Mouse (Mus musculus) hindbrain, embryonic 11.5 days (tissue): ENCODE measurements around the gene Mrpl50. TPM values are rescaled to one million over a fixed set of nuclear protein-coding genes. Genes with fewer than 3 reads are reported as not detected.
"Not testable (repeated sequence)": the region's sequence is repeated elsewhere in the genome, so short reads cannot be mapped to it uniquely, and the experiment has no call there.

ENCODE experiments used
- ATAC-seq: fragments of 200-750 bp; cut with Nextera tagmentation; 2 replicates; pipeline ENCODE4 v1.8.0; 2017; ENCODE audit warnings: mild to moderate bottlenecking, moderate TSS enrichment, moderate library complexity; ENCODE audit not compliant: low FRiP score
- DNase-seq: peaks from one replicate; pipeline ENCODE4 v3.0.0-alpha.2; 2015; ENCODE audit warnings: low spot score
- H3K27ac ChIP-seq: fragments of 300-500 bp; sonication (generic); 2 replicates; pipeline ENCODE4 v1.5.1; 2014; ENCODE audit warnings: mild to moderate bottlenecking, low read depth, low read length
- H3K27me3 ChIP-seq: fragments of 300-500 bp; sonication (generic); 2 replicates; pipeline ENCODE4 v1.6.1; 2014; ENCODE audit warnings: mild to moderate bottlenecking, low read length, moderate library complexity, mixed read lengths; ENCODE audit not compliant: control insufficient read depth, insufficient read depth
- H3K36me3 ChIP-seq: fragments of 300-500 bp; sonication (generic); 2 replicates; pipeline ENCODE4 v1.6.1; 2014; ENCODE audit warnings: mild to moderate bottlenecking, low read length, moderate library complexity, mixed read lengths; ENCODE audit not compliant: control insufficient read depth, insufficient read depth
- H3K4me1 ChIP-seq: fragments of 300-500 bp; sonication (generic); replicated peaks from 2 replicates; pipeline ENCODE4 v1.6.1; 2014; ENCODE audit warnings: low read length, mixed read lengths; ENCODE audit not compliant: control insufficient read depth, insufficient read depth
- H3K4me2 ChIP-seq: fragments of 300-500 bp; sonication (generic); replicated peaks from 2 replicates; pipeline ENCODE4 v1.6.1; 2014; ENCODE audit warnings: mild to moderate bottlenecking, low read depth, low read length
- H3K4me3 ChIP-seq: fragments of 300-500 bp; sonication (generic); 2 replicates; pipeline ENCODE4 v1.5.1; 2014; ENCODE audit warnings: low read depth, low read length
- H3K9ac ChIP-seq: fragments of 300-500 bp; sonication (generic); 2 replicates; pipeline ENCODE4 v1.6.1; 2014; ENCODE audit warnings: low read depth, low read length
- H3K9me3 ChIP-seq: fragments of 300-500 bp; sonication (generic); 2 replicates; pipeline ENCODE4 v1.6.1; 2016; ENCODE audit warnings: low read length; ENCODE audit not compliant: control insufficient read depth
- WGBS: fragments of 180-500 bp; shearing (Covaris S2); extraction: QIAGEN DNeasy Blood & Tissue Kit; methylation state at CpG from one replicate; pipeline ENCODE4 v1.1.7; 2014; 5-methylcytosine and 5-hydroxymethylcytosine counted together
- polyA plus RNA-seq: library from polyadenylated mRNA; unstranded; fragments of >200 nt; fragmentation: Nextera tagmentation; extraction: Ambion mirVana; gene quantifications from 2 replicates; pipeline ENCODE4 v1.2.1, GENCODE M21; 2014

Gene Mrpl50
- polyA plus RNA-seq, 1 experiment from 2014 or later: 93.1 TPM

DNA sequence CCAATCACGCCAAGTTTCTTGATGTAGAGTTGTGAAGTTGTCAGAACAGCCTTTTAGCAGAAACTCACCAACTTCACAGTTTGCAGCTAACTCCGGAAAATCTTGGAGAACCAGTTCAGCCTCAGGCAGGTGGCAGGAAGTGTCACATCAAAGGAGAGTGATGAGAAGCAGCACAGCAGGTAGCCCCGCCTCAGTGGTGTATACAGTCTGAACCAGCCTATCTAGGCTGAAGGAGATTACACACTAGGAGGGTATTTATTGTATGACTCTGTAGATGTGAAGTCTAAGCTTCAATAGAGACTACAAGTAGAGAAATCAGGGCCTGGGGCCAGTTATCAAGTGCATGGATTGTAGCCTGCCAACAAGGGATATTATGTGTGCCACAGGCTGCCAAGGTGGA, 40.0 kb downstream of the Mrpl50 start:
- Histone ChIP-seq H3K27me3 (no peaks in the 10 kb centered on the region), H3K4me1 (no peaks in the 10 kb centered on the region), H3K36me3 (no peaks in the 10 kb centered on the region), H3K9me3 (no peaks in the 10 kb centered on the region), H3K27ac (no peak overlapping the region), H3K9ac (no peak overlapping the region), H3K4me2 (no peak overlapping the region), H3K4me3 (no peak overlapping the region)
- WGBS: 49% methylated on average over 3 of the region's 3 CpGs
- no peak for ATAC-seq
- DNase-seq: peak; percentile 1

DNA sequence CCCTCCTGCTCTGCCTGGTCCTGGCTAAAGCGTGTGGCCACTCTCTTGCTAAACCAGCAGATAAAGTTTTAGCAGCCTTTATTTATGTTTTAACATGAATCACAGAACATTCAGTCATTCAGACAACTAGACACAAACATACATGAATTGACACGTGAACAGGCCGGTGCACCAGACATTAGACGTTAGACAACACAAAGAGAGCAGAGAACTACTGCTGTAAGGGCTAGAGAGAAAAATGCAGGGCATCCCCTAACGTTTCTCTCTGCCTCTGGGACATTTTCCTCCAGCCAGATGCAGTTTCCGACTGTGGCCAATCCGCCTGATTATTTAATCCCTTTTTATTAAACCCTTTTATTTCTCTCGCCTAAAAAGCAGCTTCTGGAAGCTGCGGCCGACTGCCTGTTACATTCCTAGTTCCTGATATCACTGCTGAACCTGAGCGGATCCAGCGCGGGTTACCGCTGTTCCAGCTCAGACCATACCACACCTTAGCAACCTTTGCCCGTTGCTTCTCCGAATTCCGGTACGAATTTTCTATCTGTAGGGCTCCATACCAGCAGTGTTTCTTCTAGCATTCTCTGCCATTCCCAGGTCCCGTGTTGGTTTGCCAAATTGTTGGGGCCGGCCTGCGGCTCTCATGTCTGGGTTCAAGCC, 40.7 kb downstream of the Mrpl50 start:
- Histone ChIP-seq H3K9me3 (no peaks in the 10 kb centered on the region), H3K4me2 (no peak overlapping the region), H3K36me3 (no peaks in the 10 kb centered on the region), H3K4me1 (no peaks in the 10 kb centered on the region), H3K4me3 (no peak overlapping the region), H3K27ac (no peak overlapping the region), H3K27me3 (no peaks in the 10 kb centered on the region), H3K9ac (no peak overlapping the region)
- ATAC-seq (no peak), DNase-seq (peak; percentile 7)
- WGBS: 21% methylated on average over 21 of the region's 21 CpGs

DNA sequence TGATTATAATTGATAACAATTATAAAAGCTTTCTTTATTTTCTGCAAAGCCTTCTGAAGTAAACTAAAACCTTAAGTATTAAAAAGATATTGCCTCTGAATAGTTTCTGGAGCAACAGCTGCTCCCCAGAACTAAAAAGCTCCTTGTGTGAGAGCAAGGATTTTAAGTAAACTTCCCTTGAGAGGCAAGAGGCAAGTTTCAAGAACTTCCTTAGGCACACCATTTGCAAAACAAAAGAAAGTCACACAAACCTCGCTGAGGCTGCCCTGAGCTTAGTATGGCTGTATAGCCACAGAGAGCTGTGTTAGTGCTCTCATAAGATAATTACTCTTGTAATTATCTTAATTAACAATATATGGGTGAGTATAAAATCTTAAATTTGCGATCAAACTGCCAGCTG, 41.9 kb downstream of the Mrpl50 start:
- not testable (repeated sequence) for ATAC-seq, H3K4me3 ChIP-seq, H3K4me2 ChIP-seq

DNA sequence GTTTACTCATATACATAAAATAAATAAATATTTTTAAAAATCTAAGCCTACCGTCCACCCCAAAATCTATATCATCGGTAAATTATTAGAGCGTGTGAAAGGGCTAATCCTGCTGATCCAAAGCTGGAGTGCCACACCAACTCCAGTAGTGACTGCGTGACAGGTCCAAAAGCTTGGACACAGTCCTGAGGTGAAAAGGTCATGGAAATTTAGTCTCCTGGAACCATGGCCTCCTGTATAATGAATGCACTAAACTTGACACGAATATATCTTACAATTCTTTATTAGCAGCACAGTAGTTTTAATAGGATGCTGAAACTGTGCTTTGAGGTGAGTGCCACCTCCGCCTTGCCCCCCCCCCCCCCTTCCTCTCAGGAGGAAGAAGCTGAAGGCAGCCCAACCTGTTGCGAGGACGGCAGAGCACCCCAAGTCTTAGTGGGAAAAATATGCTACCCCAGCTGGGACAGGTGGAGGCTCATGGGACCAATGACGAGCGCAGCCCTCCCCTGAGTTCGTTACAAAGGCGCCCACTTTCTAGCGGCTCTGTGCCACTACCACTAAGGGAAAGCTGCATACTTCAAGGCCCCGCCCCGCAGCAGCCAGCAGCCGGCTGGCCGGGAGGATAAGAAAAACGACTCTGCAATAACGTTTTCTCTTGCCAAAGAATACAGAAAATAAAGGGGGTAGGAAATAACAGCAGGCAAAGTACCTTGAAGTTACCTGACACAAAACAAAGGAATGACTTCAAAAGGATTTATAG, 42.6 kb downstream of the Mrpl50 start:
- Histone ChIP-seq H3K27ac (no peak overlapping the region), H3K9me3 (no peaks in the 10 kb centered on the region), H3K4me2 (peak overlapping the region; percentile 37), H3K4me1 (no peaks in the 10 kb centered on the region), H3K27me3 (no peaks in the 10 kb centered on the region), H3K36me3 (no peaks in the 10 kb centered on the region), H3K4me3 (no peak overlapping the region), H3K9ac (0 out of 2 replicates have a peak overlapping the region, but pooled peaks have one; percentile 27)
- ATAC-seq: peak; percentile 79; the same call in 1 of the 2 replicates
- peak; percentile 39 for DNase-seq
- WGBS: 21% methylated on average over 19 of the region's 19 CpGs

More for the DNA sequence above, 41.9 kb downstream of the Mrpl50 start:
- H3K9ac ChIP-seq, H3K36me3 ChIP-seq, H3K27me3 ChIP-seq, H3K4me1 ChIP-seq, DNase-seq, H3K27ac ChIP-seq, H3K9me3 ChIP-seq: not testable (repeated sequence)
- WGBS: 25% methylated on average over 2 of the region's 2 CpGs

DNA sequence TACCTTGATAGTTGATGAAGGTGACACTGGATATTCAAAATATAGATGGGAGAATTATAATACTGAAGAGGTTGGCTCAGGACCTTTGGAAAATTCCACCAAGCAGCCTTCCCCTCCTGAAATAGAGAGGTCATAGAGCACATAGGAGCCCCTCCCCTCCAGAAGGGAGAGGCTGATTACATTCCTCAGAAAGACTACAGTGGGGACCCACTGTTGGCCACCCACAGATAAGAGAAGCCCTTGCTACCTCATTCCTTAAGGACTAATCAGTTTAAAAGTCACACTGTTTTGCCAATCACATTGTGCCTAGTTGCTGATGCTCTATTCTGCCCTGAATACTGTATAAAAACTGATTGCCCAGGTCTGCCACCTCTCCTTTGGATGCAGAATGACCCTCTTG, 46.3 kb downstream of the Mrpl50 start:
- Histone ChIP-seq H3K9me3 (no peaks in the 10 kb centered on the region), H3K4me3 (no peak overlapping the region), H3K36me3 (no peaks in the 10 kb centered on the region), H3K4me2 (no peak overlapping the region), H3K27me3 (no peaks in the 10 kb centered on the region), H3K4me1 (no peaks in the 10 kb centered on the region), H3K9ac (no peak overlapping the region), H3K27ac (no peak overlapping the region)
- no peak for DNase-seq
- no peak for ATAC-seq

DNA sequence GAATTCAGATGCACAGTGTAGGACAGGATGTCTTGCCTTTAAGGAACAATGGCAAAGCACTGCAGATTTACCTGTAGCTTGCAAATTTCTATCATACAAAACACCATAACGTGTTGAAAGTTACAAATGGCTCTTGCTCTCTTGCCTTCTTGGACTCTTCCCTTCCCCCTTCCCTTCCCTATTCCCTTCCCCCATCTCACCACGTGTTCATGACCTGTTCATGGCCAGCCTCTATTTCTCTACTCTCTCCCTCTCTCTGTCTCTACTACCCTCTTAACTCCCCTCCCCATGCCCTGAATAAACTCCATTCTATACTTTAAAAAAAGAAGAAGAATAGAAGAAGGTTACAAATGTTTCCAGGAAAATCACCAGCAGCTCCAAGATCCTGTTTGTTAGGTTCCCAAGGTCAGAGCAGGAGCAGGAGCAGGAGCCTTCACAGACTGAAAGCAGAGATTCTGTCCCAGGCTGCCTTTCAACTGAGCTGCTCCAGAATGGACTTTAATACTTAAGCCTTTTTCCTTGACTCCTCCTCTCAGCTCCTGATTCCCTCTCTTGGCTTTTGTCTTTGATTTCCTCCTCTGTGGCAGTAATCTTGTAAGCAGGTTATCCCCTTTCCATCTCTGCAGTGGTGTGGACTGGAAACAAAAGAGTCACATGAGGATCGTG, 47.3 kb downstream of the Mrpl50 start, which contains the start of gene Acnat1:
TSS of gene Acnat1 (minus strand) at position 478 of the 666 bp plus-strand sequence.
- Histone ChIP-seq H3K4me3 (no peak within 1 kb of the TSS), H3K4me2 (no peak within 1 kb of the TSS), H3K27me3 (no peaks in the 10 kb centered on the region), H3K36me3 (no peaks in the 10 kb centered on the region), H3K4me1 (no peaks in the 10 kb centered on the region), H3K9ac (no peak within 1 kb of the TSS), H3K27ac (no peak within 1 kb of the TSS), H3K9me3 (no peaks in the 10 kb centered on the region)
- DNase-seq (no peak), ATAC-seq (no peak)
- WGBS: 57% methylated on average over 3 of the region's 3 CpGs

DNA sequence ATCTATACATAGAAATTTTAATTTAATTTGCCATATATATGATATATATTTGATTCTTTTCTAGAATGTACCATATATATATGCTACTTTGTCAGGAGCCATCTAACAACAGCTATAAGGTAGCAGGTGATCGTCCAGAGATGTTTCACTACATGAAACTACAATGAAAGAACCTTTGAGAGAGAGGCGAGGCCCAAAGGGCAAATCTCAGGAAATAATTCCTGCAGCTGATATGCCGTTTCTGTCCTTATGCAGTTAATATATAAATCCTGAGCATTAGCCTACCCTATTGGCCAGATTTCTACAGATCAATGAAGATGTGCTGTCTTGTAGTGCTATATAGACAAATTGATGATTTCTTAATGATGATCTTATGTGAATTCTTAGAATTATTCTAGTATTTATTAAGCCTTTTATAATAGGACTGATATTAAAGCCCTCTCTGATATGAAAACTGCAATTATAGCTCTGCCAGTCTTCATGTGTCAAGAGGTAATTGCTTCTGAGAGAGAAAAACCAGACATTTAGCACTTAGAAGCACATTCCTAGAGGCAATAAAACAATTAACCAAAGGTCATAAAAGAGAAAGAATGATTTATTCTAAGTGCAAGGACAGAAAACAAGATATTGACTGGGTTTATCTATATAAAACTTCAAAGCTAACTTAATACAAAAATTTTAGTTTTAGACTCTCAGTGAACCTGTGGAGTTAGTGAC, 51.3 kb downstream of the Mrpl50 start:
- Histone ChIP-seq H3K27me3 (no peaks in the 10 kb centered on the region), H3K36me3 (no peaks in the 10 kb centered on the region), H3K9me3 (no peaks in the 10 kb centered on the region), H3K27ac (no peak overlapping the region), H3K9ac (no peak overlapping the region), H3K4me2 (no peak overlapping the region), H3K4me3 (no peak overlapping the region), H3K4me1 (no peaks in the 10 kb centered on the region)
- DNase-seq (no peak), ATAC-seq (no peak)
- 84% methylated on average over 3 of the region's 3 CpGs for WGBS

DNA sequence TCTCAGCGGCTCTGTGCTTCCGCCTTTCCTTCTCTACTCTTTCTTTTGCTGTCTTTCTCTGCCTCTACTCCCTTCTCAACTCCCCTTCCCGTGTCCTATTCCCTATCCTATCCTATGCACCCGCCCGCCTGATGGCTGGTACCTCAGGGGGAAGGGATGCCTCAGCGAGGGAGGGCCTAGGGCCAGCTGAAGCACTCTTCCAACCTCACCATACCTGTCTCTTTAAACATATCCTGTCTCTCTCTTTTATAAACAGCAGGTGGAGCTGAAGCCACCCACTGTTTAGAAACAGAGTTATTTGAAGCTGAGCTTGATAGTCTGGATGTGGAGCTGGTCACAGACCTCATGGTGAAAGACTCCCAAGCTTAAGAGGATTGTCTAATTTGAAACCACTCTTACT, 53.5 kb downstream of the Mrpl50 start:
- DNase-seq: no peak
- Histone ChIP-seq H3K36me3 (no peaks in the 10 kb centered on the region), H3K4me1 (no peaks in the 10 kb centered on the region), H3K27me3 (no peaks in the 10 kb centered on the region), H3K9me3 (no peaks in the 10 kb centered on the region), H3K9ac (no peak overlapping the region), H3K4me3 (no peak overlapping the region), H3K4me2 (no peak overlapping the region), H3K27ac (no peak overlapping the region)
- no peak for ATAC-seq
- WGBS: 92% methylated on average over 6 of the region's 6 CpGs
